Mouse (Mus musculus) liver, embryonic 13.5 days (tissue): Measurements from ENCODE around the gene Neurod1. TPM values are rescaled to one million over a fixed set of nuclear protein-coding genes. Genes with fewer than 3 reads are reported as not detected.
A peak's percentile ranks its signal among the peaks of the same experiment; 100 is the strongest.

Experiments
- ATAC-seq: fragments of 200-750 bp; cut with Nextera tagmentation; 2 replicates; pipeline ENCODE4 v1.8.0; 2017; ENCODE audit warnings: low read depth, mild to moderate bottlenecking, moderate number of reproducible peaks, moderate library complexity
- DNase-seq: peaks from one replicate; pipeline ENCODE4 v3.0.0; 2022
- H3K27ac ChIP-seq: fragments of 300-500 bp; sonication (generic); 2 replicates; pipeline ENCODE4 v1.5.1; 2015; ENCODE audit warnings: moderate library complexity, mild to moderate bottlenecking, inconsistent platforms
- H3K27me3 ChIP-seq: fragments of 300-500 bp; sonication (generic); 2 replicates; pipeline ENCODE4 v1.6.1; 2015; ENCODE audit warnings: mild to moderate bottlenecking, inconsistent platforms
- H3K36me3 ChIP-seq: fragments of 300-500 bp; sonication (generic); 2 replicates; pipeline ENCODE4 v1.6.1; 2015; ENCODE audit warnings: mild to moderate bottlenecking, inconsistent platforms
- H3K4me1 ChIP-seq: fragments of 300-500 bp; sonication (generic); replicated peaks from 2 replicates; pipeline ENCODE4 v1.6.1; 2015; ENCODE audit warnings: inconsistent platforms
- H3K4me2 ChIP-seq: fragments of 300-500 bp; sonication (generic); 2 replicates; pipeline ENCODE4 v1.6.1; 2015; ENCODE audit warnings: inconsistent platforms, mild to moderate bottlenecking, moderate library complexity
- H3K4me3 ChIP-seq: fragments of 300-500 bp; sonication (generic); replicated peaks from 2 replicates; pipeline ENCODE4 v1.5.1; 2015; ENCODE audit warnings: mild to moderate bottlenecking, inconsistent platforms
- H3K9ac ChIP-seq: fragments of 300-500 bp; sonication (generic); 2 replicates; pipeline ENCODE4 v1.6.1; 2015; ENCODE audit warnings: mild to moderate bottlenecking, inconsistent platforms
- H3K9me3 ChIP-seq: fragments of 300-500 bp; sonication (generic); replicated peaks from 2 replicates; pipeline ENCODE4 v1.6.1; 2016; ENCODE audit warnings: inconsistent platforms
- WGBS: fragments of 180-500 bp; shearing (Covaris S2); methylation state at CpG from one replicate; pipeline ENCODE4 v1.1.7; 2015; ENCODE audit not compliant: insufficient replicate concordance; 5-methylcytosine and 5-hydroxymethylcytosine counted together
- polyA plus RNA-seq: library from polyadenylated mRNA; unstranded; fragments of >200 nt; fragmentation: Nextera tagmentation; extraction: Ambion mirVana; gene quantifications from 2 replicates; pipeline ENCODE4 v1.2.1, GENCODE M21; 2015

Neurod1 gene
- not detected in 2 replicates for polyA plus RNA-seq

DNA sequence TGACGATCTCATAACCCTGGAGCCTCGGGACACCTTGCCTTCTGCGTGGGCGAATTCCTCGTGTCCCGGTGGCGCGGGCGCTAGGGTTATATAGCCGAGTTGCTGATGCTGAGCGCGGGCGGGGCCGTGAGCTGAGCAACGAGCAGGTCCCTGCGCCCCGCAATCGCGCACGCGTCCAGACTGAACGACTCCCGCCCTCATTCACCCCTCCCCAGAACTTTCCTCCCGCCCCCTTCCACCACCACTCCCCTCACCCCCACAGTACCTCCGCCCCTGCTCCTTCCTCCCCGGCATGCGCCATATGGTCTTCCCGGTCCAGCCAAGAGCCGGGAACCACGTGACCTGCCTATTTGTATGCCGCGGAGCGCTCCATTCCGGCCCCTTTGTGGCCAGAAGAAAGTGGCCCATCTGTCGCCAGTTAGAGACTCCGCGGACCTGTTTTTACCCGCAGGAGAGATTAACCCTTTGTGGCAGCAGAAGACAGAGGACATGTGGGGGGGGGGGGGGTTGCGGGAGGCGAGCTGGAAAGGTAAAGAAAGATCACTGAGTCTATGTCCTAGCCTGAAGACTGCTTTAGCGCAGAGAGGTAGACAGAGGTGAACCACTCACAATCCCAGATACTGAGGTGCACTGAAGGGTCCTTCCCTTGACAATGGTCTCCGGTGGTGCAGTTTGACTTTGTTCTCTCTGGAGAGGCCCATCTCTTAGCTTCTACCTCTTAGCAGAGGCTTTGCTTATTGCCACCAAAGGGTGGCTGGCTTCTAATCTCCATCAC lies at the start of gene Neurod1, which contains the start of gene Cerkl:
Gene Neurod1, minus strand, starts transcription at position 177 of the 775 bp plus-strand sequence.
Gene Cerkl, minus strand, starts transcription at position 211 of the 775 bp plus-strand sequence.
- peaks cover 74% of the 10 kb centered on the region for H3K27me3 ChIP-seq
- 1% methylated on average over 39 of the region's 42 CpGs for WGBS
- no peak within 1 kb of the TSS for H3K9ac ChIP-seq
- peak within 1 kb of the TSS; percentile 6; the same call in 1 of the 2 replicates for H3K4me3 ChIP-seq
- no peaks in the 10 kb centered on the region for H3K9me3 ChIP-seq
- no peaks in the 10 kb centered on the region for H3K36me3 ChIP-seq
- no peak within 1 kb of the TSS for H3K27ac ChIP-seq
- DNase-seq (no peak), ATAC-seq (no peak)
- H3K4me2 ChIP-seq, result peak within 1 kb of the TSS; percentile 18
- H3K4me1 ChIP-seq, result no peaks in the 10 kb centered on the region

DNA sequence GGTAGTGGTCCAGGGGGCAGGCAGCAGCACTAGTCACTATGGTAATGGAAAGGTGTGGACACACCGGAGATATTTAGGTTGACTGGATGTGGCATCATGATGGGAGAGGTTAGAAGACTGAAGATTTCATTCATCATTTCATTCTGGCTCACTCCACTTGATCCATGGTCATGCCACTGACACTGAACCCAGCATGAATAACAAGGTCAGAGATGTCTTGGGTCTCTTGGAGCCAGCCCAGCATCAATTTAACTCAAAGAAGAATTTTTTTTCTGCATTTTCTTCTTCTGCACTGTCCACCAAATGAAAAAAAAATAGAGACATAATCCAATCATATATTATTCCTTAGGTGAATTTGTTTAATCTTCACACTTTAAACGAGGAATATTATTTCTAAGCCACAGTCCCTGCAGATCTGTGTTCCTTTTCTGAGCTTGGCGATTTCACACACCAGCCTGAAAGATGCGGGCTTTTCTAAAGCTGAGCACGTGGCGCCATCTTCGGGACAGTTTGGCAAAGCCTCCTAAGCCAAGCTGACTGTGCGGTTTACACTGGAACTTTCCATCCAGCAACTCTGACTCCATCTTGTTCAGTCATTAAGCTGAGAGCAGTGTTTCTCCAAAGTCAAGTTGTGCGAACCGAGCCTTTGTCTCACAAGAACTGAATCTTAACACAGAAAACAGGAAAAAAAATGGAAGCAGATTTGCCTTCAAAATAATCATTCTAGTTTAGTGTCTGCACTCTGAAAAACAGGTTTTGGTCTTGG lies 42.6 kb upstream of the Neurod1 start:
- no peaks in the 10 kb centered on the region for H3K9me3 ChIP-seq
- no peaks in the 10 kb centered on the region for H3K27me3 ChIP-seq
- H3K4me3 ChIP-seq, result no peak overlapping the region
- no peaks in the 10 kb centered on the region for H3K4me1 ChIP-seq
- ATAC-seq, result no peak
- 22% methylated on average over 10 of the region's 10 CpGs for WGBS
- H3K27ac ChIP-seq, result no peak overlapping the region
- H3K36me3 ChIP-seq, result no peaks in the 10 kb centered on the region
- no peak for DNase-seq
- no peak overlapping the region for H3K9ac ChIP-seq
- no peak overlapping the region for H3K4me2 ChIP-seq

DNA sequence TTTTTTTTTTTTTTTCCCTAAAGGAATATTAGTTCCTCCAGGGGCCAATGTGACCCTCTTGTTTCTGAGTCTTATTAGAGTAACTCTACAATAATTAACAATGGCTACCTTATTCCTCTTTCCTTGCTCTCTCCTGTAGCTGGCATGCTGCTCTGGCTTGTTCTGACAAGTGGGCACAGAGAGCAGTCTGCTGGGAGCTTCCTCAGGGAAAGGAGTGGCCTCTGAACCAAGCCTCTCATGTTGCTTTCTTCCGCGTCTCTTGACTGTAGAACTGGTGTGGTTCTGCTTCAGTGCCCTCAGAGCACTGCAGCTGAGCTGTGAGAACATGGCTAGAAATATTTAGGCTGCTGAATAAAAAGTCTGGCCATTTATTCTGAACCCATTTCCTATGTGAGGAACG lies 28.6 kb upstream of the Neurod1 start:
- no peak overlapping the region for H3K4me3 ChIP-seq
- WGBS, result 64% methylated on average over 3 of the region's 3 CpGs
- no peak overlapping the region for H3K9ac ChIP-seq
- no peaks in the 10 kb centered on the region for H3K9me3 ChIP-seq
- DNase-seq (no peak), ATAC-seq (no peak)
- H3K27me3 ChIP-seq, result no peaks in the 10 kb centered on the region
- H3K4me2 ChIP-seq, result no peak overlapping the region
- H3K36me3 ChIP-seq, result no peaks in the 10 kb centered on the region
- H3K27ac ChIP-seq, result no peak overlapping the region
- no peaks in the 10 kb centered on the region for H3K4me1 ChIP-seq

DNA sequence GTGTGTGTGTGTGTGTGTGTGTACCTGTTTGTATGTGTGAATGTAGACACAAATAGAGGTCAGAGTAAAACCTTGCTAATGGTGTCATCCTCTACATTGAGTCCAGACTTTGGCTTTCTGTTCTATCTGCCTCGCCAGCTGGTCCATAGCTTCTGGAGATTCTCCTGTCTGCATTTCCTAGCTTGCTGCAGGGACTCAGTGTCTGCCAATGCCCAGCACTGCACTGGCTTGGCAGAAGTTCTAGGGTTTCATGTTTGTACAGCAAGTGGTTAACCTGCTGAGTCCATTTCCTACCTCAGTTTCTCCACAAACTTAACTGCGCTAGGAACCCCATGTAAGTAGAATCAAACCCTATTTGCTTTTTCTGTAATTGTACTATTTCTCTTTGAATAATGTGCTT lies 26.0 kb upstream of the Neurod1 start:
- no peak for DNase-seq
- no peaks in the 10 kb centered on the region for H3K9me3 ChIP-seq
- H3K9ac ChIP-seq, result no peak overlapping the region
- no peaks in the 10 kb centered on the region for H3K27me3 ChIP-seq
- H3K4me2 ChIP-seq, result no peak overlapping the region
- no peak overlapping the region for H3K27ac ChIP-seq
- no peak overlapping the region for H3K4me3 ChIP-seq
- WGBS, result 71% methylated on average over 2 of the region's 2 CpGs
- no peaks in the 10 kb centered on the region for H3K4me1 ChIP-seq
- no peaks in the 10 kb centered on the region for H3K36me3 ChIP-seq
- no peak for ATAC-seq

DNA sequence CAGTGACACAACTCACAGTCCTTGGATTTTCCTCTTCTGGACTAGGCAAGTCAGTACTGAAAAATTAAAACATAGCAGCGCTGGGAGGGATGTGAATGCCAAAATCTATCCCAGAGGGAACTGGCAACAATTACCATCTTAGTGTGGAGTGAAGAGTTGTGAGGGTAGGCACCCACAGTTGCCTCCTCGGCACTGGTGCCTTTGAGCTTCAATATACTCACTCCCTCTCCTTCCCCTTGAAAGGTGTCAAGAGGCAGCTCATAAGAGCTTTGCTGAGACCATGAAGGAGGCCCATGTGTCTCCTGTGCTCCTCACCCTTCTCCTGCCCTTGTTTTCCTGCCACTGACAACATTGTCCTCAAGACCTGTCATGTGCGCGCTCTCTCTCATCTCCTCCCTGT lies 5.9 kb upstream of the Neurod1 start:
- Histone ChIP-seq H3K4me2 (no peak overlapping the region), H3K27ac (no peak overlapping the region), H3K4me1 (no peaks in the 10 kb centered on the region), H3K4me3 (no peak overlapping the region), H3K9ac (no peak overlapping the region), H3K27me3 (peaks cover 35% of the 10 kb centered on the region), H3K36me3 (no peaks in the 10 kb centered on the region), H3K9me3 (no peaks in the 10 kb centered on the region)
- no peak for DNase-seq
- no peak for ATAC-seq
- 65% methylated on average over 4 of the region's 4 CpGs for WGBS

DNA sequence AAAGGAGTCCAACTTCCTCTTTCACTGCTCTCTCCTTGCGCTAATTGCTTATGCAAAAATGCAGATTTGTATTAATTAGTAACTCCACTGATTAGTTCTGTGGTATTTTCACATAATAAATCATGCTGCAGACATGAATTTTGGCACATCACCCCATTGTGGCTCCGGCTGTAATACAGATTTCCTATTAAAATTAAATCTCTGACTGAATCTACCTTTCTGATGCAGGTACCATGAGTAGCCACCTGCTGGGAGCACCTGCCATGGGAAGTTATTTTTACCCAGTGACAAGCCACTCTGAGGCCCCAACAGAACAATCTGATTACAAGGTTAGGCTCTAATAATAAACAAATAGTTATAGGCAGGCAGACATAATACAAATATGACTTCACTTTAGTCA lies 5.3 kb upstream of the Neurod1 start:
- ATAC-seq (no peak), DNase-seq (no peak)
- Histone ChIP-seq H3K4me2 (no peak overlapping the region), H3K9me3 (no peaks in the 10 kb centered on the region), H3K4me1 (no peaks in the 10 kb centered on the region), H3K27me3 (peaks cover 41% of the 10 kb centered on the region), H3K27ac (no peak overlapping the region), H3K9ac (no peak overlapping the region), H3K36me3 (no peaks in the 10 kb centered on the region), H3K4me3 (no peak overlapping the region)
- WGBS, result 64% methylated on average over 2 of the region's 2 CpGs

DNA sequence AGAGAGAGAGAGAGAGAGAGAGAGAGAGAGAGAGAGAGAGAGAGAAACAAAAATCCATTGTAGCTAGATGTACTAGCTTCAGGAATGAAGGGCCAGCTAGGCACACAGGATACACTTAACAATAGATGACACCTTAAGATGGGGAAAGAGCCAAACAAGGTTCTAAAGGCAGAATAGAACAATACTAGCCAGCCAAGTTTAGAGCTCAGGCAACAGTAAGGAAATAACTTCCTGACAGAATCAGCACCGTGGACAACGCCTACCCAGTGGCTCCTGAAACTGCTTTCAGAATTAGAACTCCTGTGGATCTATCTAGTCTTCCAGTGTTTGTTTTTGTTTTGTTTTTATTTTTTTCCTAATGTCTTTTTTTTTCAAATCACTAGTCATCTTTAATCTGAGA lies 4.0 kb upstream of the Neurod1 start:
- no peak overlapping the region for H3K9ac ChIP-seq
- no peak overlapping the region for H3K4me2 ChIP-seq
- no peak overlapping the region for H3K27ac ChIP-seq
- H3K9me3 ChIP-seq, result no peaks in the 10 kb centered on the region
- H3K36me3 ChIP-seq, result no peaks in the 10 kb centered on the region
- H3K27me3 ChIP-seq, result peaks cover 53% of the 10 kb centered on the region
- no peaks in the 10 kb centered on the region for H3K4me1 ChIP-seq
- H3K4me3 ChIP-seq, result no peak overlapping the region
- DNase-seq (no peak), ATAC-seq (no peak)
- 5% methylated on average over 2 of the region's 2 CpGs for WGBS

DNA sequence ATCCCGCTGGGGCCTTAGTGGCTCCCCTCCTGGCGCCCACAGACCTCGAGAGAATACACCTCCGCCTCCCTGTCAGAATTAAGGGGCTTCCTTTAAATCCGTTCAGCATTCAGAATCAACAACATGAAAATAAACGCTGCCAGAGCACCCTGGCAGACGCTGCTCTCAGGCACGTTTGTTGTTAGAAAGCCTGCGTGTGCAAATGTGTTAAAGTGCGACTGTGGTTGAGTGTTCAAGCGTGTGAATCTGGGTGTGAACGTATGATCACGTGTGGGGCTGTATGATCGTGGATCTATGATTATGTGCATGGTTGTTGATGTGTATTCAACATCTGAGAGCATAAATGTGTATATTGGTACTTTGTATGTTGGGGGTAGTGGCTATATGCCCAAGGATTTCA lies 3.6 kb upstream of the Neurod1 start:
- Histone ChIP-seq H3K27ac (no peak overlapping the region), H3K4me3 (no peak overlapping the region), H3K4me2 (no peak overlapping the region), H3K36me3 (no peaks in the 10 kb centered on the region), H3K4me1 (no peaks in the 10 kb centered on the region), H3K9ac (no peak overlapping the region), H3K9me3 (no peaks in the 10 kb centered on the region), H3K27me3 (peaks cover 58% of the 10 kb centered on the region)
- DNase-seq (no peak), ATAC-seq (no peak)
- 7% methylated on average over 14 of the region's 14 CpGs for WGBS

DNA sequence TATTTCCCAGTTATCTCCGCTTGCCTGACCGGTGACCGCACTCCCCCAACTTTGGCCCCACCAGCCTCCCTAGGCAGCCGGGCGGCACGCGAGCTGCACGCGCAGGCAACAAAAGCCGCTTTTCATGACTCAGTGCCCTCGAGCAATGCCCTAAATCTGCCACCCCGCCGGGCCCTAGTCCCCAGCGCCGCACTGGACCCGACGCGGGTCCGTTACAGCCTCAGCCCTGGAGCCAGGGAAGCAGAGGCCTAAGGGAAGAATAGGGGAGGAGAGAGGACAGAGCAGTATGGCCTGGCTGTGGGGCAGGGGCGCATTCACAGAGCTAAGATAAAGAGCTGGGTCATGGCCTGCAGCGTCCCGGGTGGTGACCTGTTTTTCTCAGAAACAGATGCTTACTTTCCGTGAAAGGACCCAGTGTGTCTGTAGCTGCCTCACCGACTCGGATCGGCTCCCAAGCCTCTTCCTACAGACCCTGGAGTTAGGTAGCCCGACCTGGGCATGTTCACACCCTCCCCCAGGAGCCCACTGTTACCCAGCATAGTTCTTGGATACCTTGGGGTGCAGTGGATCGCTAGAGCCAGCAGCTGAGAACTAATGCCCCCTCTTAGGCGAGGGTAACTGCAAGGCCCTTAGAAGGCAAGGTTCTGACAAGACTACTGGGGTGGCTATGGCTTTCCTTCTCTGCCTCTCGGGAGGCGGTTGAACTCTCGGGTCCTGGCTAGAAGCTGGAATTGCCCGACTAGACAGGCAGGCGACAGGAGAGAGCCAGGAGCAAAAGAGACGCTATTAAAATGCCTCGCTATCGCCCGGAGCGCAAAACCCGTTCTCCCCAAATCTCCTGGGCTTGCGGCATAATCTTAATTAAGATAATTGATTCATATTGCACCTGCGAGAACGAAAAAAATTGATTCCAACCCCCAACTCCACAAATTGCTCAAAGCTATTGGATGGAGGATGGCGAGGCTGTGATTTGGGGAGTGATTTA lies 2.8 kb upstream of the Neurod1 start:
- ATAC-seq, result no peak
- WGBS, result 4% methylated on average over 44 of the region's 44 CpGs
- no peak overlapping the region for H3K4me3 ChIP-seq

DNA sequence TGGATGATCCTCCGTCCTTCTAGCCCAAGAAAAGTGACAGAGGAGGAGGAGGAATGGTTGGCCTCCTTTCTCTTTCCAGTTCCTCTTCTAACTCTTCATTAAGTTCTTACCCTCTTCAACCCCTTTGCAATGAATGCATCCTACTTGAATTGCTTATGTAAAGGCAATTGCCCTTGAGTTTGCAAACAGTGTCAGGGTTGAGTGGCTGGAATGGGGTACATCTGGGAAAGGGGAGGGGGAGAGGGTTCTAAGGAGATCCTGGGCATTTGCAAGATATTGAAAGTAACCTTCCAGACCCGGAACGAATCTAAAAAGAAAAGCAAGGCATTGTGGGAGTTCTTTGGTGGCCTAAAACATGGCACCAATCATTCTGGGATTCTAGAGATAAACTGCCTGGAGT lies 1.4 kb upstream of the Neurod1 start:
- Histone ChIP-seq H3K27me3 (peaks cover 74% of the 10 kb centered on the region), H3K9me3 (no peaks in the 10 kb centered on the region)
- 11% methylated on average over 3 of the region's 3 CpGs for WGBS

More for the DNA sequence above, 2.8 kb upstream of the Neurod1 start:
- Histone ChIP-seq H3K4me1 (no peaks in the 10 kb centered on the region), H3K9me3 (no peaks in the 10 kb centered on the region), H3K4me2 (no peak overlapping the region), H3K27me3 (peaks cover 66% of the 10 kb centered on the region), H3K36me3 (no peaks in the 10 kb centered on the region), H3K9ac (no peak overlapping the region), H3K27ac (no peak overlapping the region)
- no peak for DNase-seq

DNA sequence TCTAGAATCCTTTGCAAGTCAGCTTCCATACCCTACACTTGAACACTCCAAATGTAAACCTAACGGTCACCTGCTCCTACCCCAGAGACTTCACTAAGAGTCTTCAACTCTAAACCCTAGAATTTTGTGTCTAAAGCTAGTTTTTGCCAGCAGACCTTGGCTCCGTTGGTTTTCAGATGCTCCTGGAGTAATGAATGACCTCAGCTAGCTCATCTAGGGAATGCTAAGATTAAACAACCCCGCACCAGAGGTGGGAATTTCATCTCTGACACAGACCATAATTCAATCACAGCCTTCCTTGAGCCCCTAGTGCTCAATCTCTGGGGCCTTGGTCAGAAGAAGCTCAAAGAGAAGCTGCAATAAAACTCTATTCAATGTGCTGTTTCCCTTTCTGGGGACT lies 883 bp upstream of the Neurod1 start:
- ATAC-seq (no peak), DNase-seq (no peak)
- H3K4me1 ChIP-seq, result no peaks in the 10 kb centered on the region
- H3K4me2 ChIP-seq, result no peak overlapping the region
- H3K27ac ChIP-seq, result no peak overlapping the region
- no peak overlapping the region for H3K4me3 ChIP-seq
- no peaks in the 10 kb centered on the region for H3K36me3 ChIP-seq
- H3K9ac ChIP-seq, result no peak overlapping the region
- no peaks in the 10 kb centered on the region for H3K9me3 ChIP-seq
- 37% methylated on average over 3 of the region's 3 CpGs for WGBS
- H3K27me3 ChIP-seq, result peaks cover 74% of the 10 kb centered on the region

More for the DNA sequence above, 1.4 kb upstream of the Neurod1 start:
- no peak for DNase-seq
- no peak overlapping the region for H3K9ac ChIP-seq
- H3K27ac ChIP-seq, result no peak overlapping the region
- no peak for ATAC-seq
- H3K4me3 ChIP-seq, result no peak overlapping the region
- no peaks in the 10 kb centered on the region for H3K36me3 ChIP-seq
- H3K4me2 ChIP-seq, result no peak overlapping the region
- H3K4me1 ChIP-seq, result no peaks in the 10 kb centered on the region
